Mouse (Mus musculus): ENCODE measurements around the gene Prdm5. TPM values are rescaled to one million over a fixed set of nuclear protein-coding genes. Genes with fewer than 3 reads are reported as not detected.

The Prdm5 gene
- polyA plus RNA-seq, 1 experiment from 2014 or later: 24.9 TPM

GRCm38 (mm10) chr6:65950492-65950891 is 171.7 kb downstream of the Prdm5 start:
- no peak overlapping the region for H3K9ac ChIP-seq
- no peaks in the 10 kb centered on the region for H3K36me3 ChIP-seq
- no peak overlapping the region for H3K27ac ChIP-seq
- 80% methylated on average over 6 of the region's 6 CpGs for WGBS
- no peaks in the 10 kb centered on the region for H3K9me3 ChIP-seq
- no peak overlapping the region for H3K4me2 ChIP-seq
- ATAC-seq (ENCODE audit: borderline replicate concordance, extremely low read depth, low FRiP score, low TSS enrichment): no peak
- no peaks in the 10 kb centered on the region for H3K4me1 ChIP-seq
- H3K4me3 ChIP-seq: no peak overlapping the region
- H3K27me3 ChIP-seq: no peaks in the 10 kb centered on the region

- H3K27ac ChIP-seq: no peak within 1 kb of the TSS
- no peak for ATAC-seq (ENCODE audit: borderline replicate concordance, extremely low read depth, low FRiP score, low TSS enrichment)
- no peaks in the 10 kb centered on the region for H3K27me3 ChIP-seq
- no peaks in the 10 kb centered on the region for H3K4me1 ChIP-seq
- no peaks in the 10 kb centered on the region for H3K9me3 ChIP-seq
- WGBS: 96% methylated on average over 10 of the region's 10 CpGs
- H3K4me3 ChIP-seq: no peak within 1 kb of the TSS
- no peaks in the 10 kb centered on the region for H3K36me3 ChIP-seq
- H3K9ac ChIP-seq: no peak within 1 kb of the TSS
- no peak within 1 kb of the TSS for H3K4me2 ChIP-seq
Observed at GRCm38 (mm10) chr6:65952309-65952708, 173.5 kb downstream of the Prdm5 start, which contains the start of gene 4930544G11Rik. Gene 4930544G11Rik, plus strand, starts transcription at chr6:65952609.

GRCm38 (mm10) chr6:65969386-65970111 is 190.8 kb downstream of the Prdm5 start:
- Histone ChIP-seq H3K4me1 (no peaks in the 10 kb centered on the region), H3K27me3 (no peaks in the 10 kb centered on the region), H3K4me2 (no peak overlapping the region), H3K9ac (no peak overlapping the region), H3K9me3 (no peaks in the 10 kb centered on the region), H3K4me3 (no peak overlapping the region), H3K27ac (no peak overlapping the region), H3K36me3 (no peaks in the 10 kb centered on the region)
- WGBS: 62% methylated on average over 6 of the region's 6 CpGs
- no peak for ATAC-seq (ENCODE audit: borderline replicate concordance, extremely low read depth, low FRiP score, low TSS enrichment)

GRCm38 (mm10) chr6:65970410-65970809 is 191.6 kb downstream of the Prdm5 start:
- 74% methylated on average over 9 of the region's 9 CpGs for WGBS
- no peak overlapping the region for H3K27ac ChIP-seq
- H3K4me3 ChIP-seq: no peak overlapping the region
- H3K36me3 ChIP-seq: no peaks in the 10 kb centered on the region
- H3K27me3 ChIP-seq: no peaks in the 10 kb centered on the region
- H3K9me3 ChIP-seq: no peaks in the 10 kb centered on the region
- H3K9ac ChIP-seq: no peak overlapping the region
- H3K4me2 ChIP-seq: no peak overlapping the region
- H3K4me1 ChIP-seq: no peaks in the 10 kb centered on the region
- no peak for ATAC-seq (ENCODE audit: borderline replicate concordance, extremely low read depth, low FRiP score, low TSS enrichment)

Other genes with a start within 250 kb of the Prdm5 start
- 42.1 and 48.2 TPM in 2 replicates for gene Ndnf, start 107.4 kb upstream of the Prdm5 start, polyA plus RNA-seq (2015; fragmentation: Nextera tagmentation; extraction: Ambion mirVana)
- gene 4930544G11Rik, start 173.6 kb downstream of the Prdm5 start, polyA plus RNA-seq (2015; fragmentation: Nextera tagmentation; extraction: Ambion mirVana): not detected in 2 replicates